Mouse (Mus musculus): ENCODE measurements around the gene Olfr1206.

The Olfr1206 gene

GRCm38 (mm10) chr2:88862931-88863330 lies at the start of gene Olfr1206:
Gene Olfr1206, plus strand, starts transcription at chr2:88863231.
- DNase-seq (ENCODE audit: extremely low read depth, insufficient read length, low spot score) = no peak

- no peak for DNase-seq (ENCODE audit: extremely low read depth, insufficient read length, low spot score)
These were observed 48.8 kb upstream of the Olfr1206 start, which contains the start of gene Olfr1202 for GRCm38 (mm10) chr2:88814196-88814595. Gene Olfr1202, plus strand, starts transcription at chr2:88814496.

- DNase-seq (ENCODE audit: extremely low read depth, insufficient read length, low spot score) = no peak
These were observed 33.6 kb upstream of the Olfr1206 start, which contains the start of gene Olfr1205 for GRCm38 (mm10) chr2:88829437-88829836. Gene Olfr1205, plus strand, starts transcription at chr2:88829737.

GRCm38 (mm10) chr2:88838477-88838876 lies 24.6 kb upstream of the Olfr1206 start:
- DNase-seq (ENCODE audit: extremely low read depth, insufficient read length, low spot score) = no peak

- no peak for DNase-seq (ENCODE audit: extremely low read depth, insufficient read length, low spot score)
These were observed 14.0 kb upstream of the Olfr1206 start, which contains the start of gene Olfr1204 for GRCm38 (mm10) chr2:88848992-88849391. Gene Olfr1204, plus strand, starts transcription at chr2:88849292.

GRCm38 (mm10) chr2:88902211-88902610 lies 39.2 kb downstream of the Olfr1206 start, which contains the start of gene Olfr1208:
Gene Olfr1208, minus strand, starts transcription at chr2:88902311.
- no peak for DNase-seq (ENCODE audit: extremely low read depth, insufficient read length, low spot score)

GRCm38 (mm10) chr2:88915057-88915456 lies 52.0 kb downstream of the Olfr1206 start, which contains the start of gene Olfr1209:
Gene Olfr1209, minus strand, starts transcription at chr2:88915157.
- no peak for DNase-seq (ENCODE audit: extremely low read depth, insufficient read length, low spot score)

Data from 3134 (cell line).